In the genomic region with DNA sequence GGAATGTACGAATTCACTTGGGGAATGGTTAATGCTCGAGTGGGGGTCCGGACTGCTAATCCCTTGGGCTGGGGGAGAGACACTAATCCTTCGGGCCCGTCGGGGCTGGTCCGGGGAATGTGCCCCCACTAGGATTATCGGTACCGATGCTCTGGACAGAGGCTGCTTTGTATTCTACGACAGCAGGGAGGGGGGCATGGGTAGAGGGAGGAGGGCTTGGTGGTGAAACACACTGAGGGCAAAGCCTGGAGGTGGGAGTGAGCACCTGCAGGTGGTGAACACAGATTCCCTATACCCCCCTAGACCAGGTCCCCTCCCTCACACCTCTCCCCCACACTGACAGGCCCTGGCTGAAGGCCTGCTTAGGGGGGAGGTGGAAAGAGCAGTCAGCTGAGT, we compare ENCODE assay signal across 8 mouse cellular contexts. TPM values are rescaled to one million over a fixed set of nuclear protein-coding genes. Genes with fewer than 3 reads are reported as not detected.
DNase-seq lines count a peak whose midpoint lies in the region; ATAC-seq lines count a peak whose summit lies in the region.

No protein-coding gene starts in this region.

- H3K9ac ChIP-seq in lung, embryonic 15.5 days, result peak overlapping the region; percentile 75
- H3K9ac ChIP-seq in embryonic facial prominence, embryonic 15.5 days, result peak overlapping the region; percentile 49
- H3K9ac ChIP-seq in neural tube, embryonic 13.5 days, result peak overlapping the region; percentile 82

- peak overlapping the region; percentile 94 for H3K27ac ChIP-seq in lung, embryonic 15.5 days
- peak overlapping the region; percentile 93 for H3K27ac ChIP-seq in embryonic facial prominence, embryonic 15.5 days (replicated peaks)
- no peak overlapping the region for H3K27ac ChIP-seq in neural tube, embryonic 13.5 days (replicated peaks)

- no peaks in the 10 kb centered on the region for H3K9me3 ChIP-seq in lung, embryonic 15.5 days
- no peaks in the 10 kb centered on the region for H3K9me3 ChIP-seq in embryonic facial prominence, embryonic 15.5 days (replicated peaks)
- no peaks in the 10 kb centered on the region for H3K9me3 ChIP-seq in neural tube, embryonic 13.5 days

- WGBS in lung, embryonic 15.5 days, result 3% methylated on average over 10 of the region's 10 CpGs
- WGBS in embryonic facial prominence, embryonic 15.5 days, result 1% methylated on average over 10 of the region's 10 CpGs
- WGBS in neural tube, embryonic 13.5 days, result 2% methylated on average over 10 of the region's 10 CpGs

- H3K4me3 ChIP-seq in lung, embryonic 15.5 days, result peak overlapping the region; percentile 77
- H3K4me3 ChIP-seq in embryonic facial prominence, embryonic 15.5 days (replicated peaks), result peak overlapping the region; percentile 59
- peak overlapping the region; percentile 64 for H3K4me3 ChIP-seq in neural tube, embryonic 13.5 days

- 0 out of 2 replicates have a peak, but pooled peaks have one; percentile 1 for ATAC-seq in lung, embryonic 15.5 days (ENCODE audit: borderline replicate concordance, extremely low read depth, low FRiP score, low TSS enrichment)
- no peak for ATAC-seq in embryonic facial prominence, embryonic 15.5 days (ENCODE audit: insufficient number of reproducible peaks, low FRiP score, low TSS enrichment, low read depth)
- ATAC-seq in neural tube, embryonic 13.5 days (ENCODE audit: low read depth), result no peak

- peak overlapping the region; percentile 91 for H3K4me2 ChIP-seq in lung, embryonic 15.5 days
- H3K4me2 ChIP-seq in embryonic facial prominence, embryonic 15.5 days (replicated peaks), result peak overlapping the region; percentile 84
- peak overlapping the region; percentile 85 for H3K4me2 ChIP-seq in neural tube, embryonic 13.5 days

- no peaks in the 10 kb centered on the region for H3K27me3 ChIP-seq in lung, embryonic 15.5 days
- no peaks in the 10 kb centered on the region for H3K27me3 ChIP-seq in embryonic facial prominence, embryonic 15.5 days
- peaks cover 15% of the 10 kb centered on the region; the same call in 1 of the 2 replicates for H3K27me3 ChIP-seq in neural tube, embryonic 13.5 days

- intact Hi-C loops in left cerebral cortex, postnatal 25 days (cut with DNase I), result no loop called here

- peaks cover 55% of the 10 kb centered on the region for H3K4me1 ChIP-seq in lung, embryonic 15.5 days
- peaks cover 51% of the 10 kb centered on the region for H3K4me1 ChIP-seq in embryonic facial prominence, embryonic 15.5 days
- H3K4me1 ChIP-seq in neural tube, embryonic 13.5 days (replicated peaks), result peaks cover 64% of the 10 kb centered on the region

- no peak for DNase-seq in lung, postnatal 36 days
- peak; percentile 33 for DNase-seq in kidney, postnatal 14 days
- DNase-seq in urinary bladder, postnatal 14 days (ENCODE audit: low spot score), result no peak
- no peak for DNase-seq in right cerebral cortex, postnatal 14 days
- no peak for DNase-seq in left cerebral cortex, postnatal 25 days (ENCODE audit: low spot score in 2 of 2)

- peaks cover 18% of the 10 kb centered on the region for H3K36me3 ChIP-seq in lung, embryonic 15.5 days
- peaks cover 25% of the 10 kb centered on the region for H3K36me3 ChIP-seq in embryonic facial prominence, embryonic 15.5 days
- H3K36me3 ChIP-seq in neural tube, embryonic 13.5 days, result peaks cover 19% of the 10 kb centered on the region

RNA-seq across cellular contexts. Expression of gene Slc4a2, which starts 2.4 kb away (rescaled TPM):
- polyA plus RNA-seq in lung, embryonic 15.5 days (2015; fragmentation: Nextera tagmentation; extraction: Ambion mirVana), result 40.4 and 44.4 TPM in 2 replicates
- 37.6 and 38.9 TPM in 2 replicates for polyA plus RNA-seq in embryonic facial prominence, embryonic 15.5 days (2015; fragmentation: Nextera tagmentation; extraction: Ambion mirVana)
- polyA plus RNA-seq in neural tube, embryonic 13.5 days (2015; fragmentation: Nextera tagmentation; extraction: Ambion mirVana), result 18.5 and 24.6 TPM in 2 replicates
- 10 to 100 TPM; 28.5 to 33.2 TPM for total RNA-seq in left cerebral cortex, postnatal 25 days (2021)

RNA-seq across cellular contexts. Expression of gene Cdk5, which starts 2.7 kb away (rescaled TPM):
- 38.6 and 43.4 TPM in 2 replicates for polyA plus RNA-seq in lung, embryonic 15.5 days (2015; fragmentation: Nextera tagmentation; extraction: Ambion mirVana)
- 52.9 and 54.1 TPM in 2 replicates for polyA plus RNA-seq in embryonic facial prominence, embryonic 15.5 days (2015; fragmentation: Nextera tagmentation; extraction: Ambion mirVana)
- 93.2 and 102 TPM in 2 replicates for polyA plus RNA-seq in neural tube, embryonic 13.5 days (2015; fragmentation: Nextera tagmentation; extraction: Ambion mirVana)
- 100 to 1,000 TPM; 132 TPM for total RNA-seq in left cerebral cortex, postnatal 25 days (2021)

RNA-seq across cellular contexts. Expression of gene Asic3, which starts 12.8 kb away (rescaled TPM):
- polyA plus RNA-seq in lung, embryonic 15.5 days (2015; fragmentation: Nextera tagmentation; extraction: Ambion mirVana), result 0.16 TPM in 2 replicates
- polyA plus RNA-seq in embryonic facial prominence, embryonic 15.5 days (2015; fragmentation: Nextera tagmentation; extraction: Ambion mirVana), result 0.95 and 1.6 TPM in 2 replicates
- 1.8 and 3.0 TPM in 2 replicates for polyA plus RNA-seq in neural tube, embryonic 13.5 days (2015; fragmentation: Nextera tagmentation; extraction: Ambion mirVana)
- under 1 TPM in 1 of 2 experiments, not detected in 1; 0.73 TPM for total RNA-seq in left cerebral cortex, postnatal 25 days (2021)

RNA-seq across cellular contexts. Expression of gene Fastk, which starts 19.1 kb away (rescaled TPM):
- 91.2 and 96.3 TPM in 2 replicates for polyA plus RNA-seq in lung, embryonic 15.5 days (2015; fragmentation: Nextera tagmentation; extraction: Ambion mirVana)
- 123 and 135 TPM in 2 replicates for polyA plus RNA-seq in embryonic facial prominence, embryonic 15.5 days (2015; fragmentation: Nextera tagmentation; extraction: Ambion mirVana)
- polyA plus RNA-seq in neural tube, embryonic 13.5 days (2015; fragmentation: Nextera tagmentation; extraction: Ambion mirVana), result 89.4 and 102 TPM in 2 replicates
- total RNA-seq in left cerebral cortex, postnatal 25 days (2021), result 100 to 1,000 TPM; 130 to 137 TPM

RNA-seq across cellular contexts. Expression of gene Tmub1, which starts 21.6 kb away (rescaled TPM):
- polyA plus RNA-seq in lung, embryonic 15.5 days (2015; fragmentation: Nextera tagmentation; extraction: Ambion mirVana), result 15.9 and 18.7 TPM in 2 replicates
- 20.5 and 21.4 TPM in 2 replicates for polyA plus RNA-seq in embryonic facial prominence, embryonic 15.5 days (2015; fragmentation: Nextera tagmentation; extraction: Ambion mirVana)
- 51.2 TPM in 2 replicates for polyA plus RNA-seq in neural tube, embryonic 13.5 days (2015; fragmentation: Nextera tagmentation; extraction: Ambion mirVana)
- total RNA-seq in left cerebral cortex, postnatal 25 days (2021), result 10 to 100 TPM; 25.9 to 27.3 TPM
